Mouse (Mus musculus): Measurements from ENCODE around the gene Nt5dc3.

GRCm38 (mm10) chr10:86762384-86762730 is 16.4 kb upstream of the Nt5dc3 start:
- TF ChIP-seq CTCF (IDR thresholded peaks at IDR 0.05; ENCODE audit: control insufficient read depth, insufficient read depth, low read length), result no peak
- no peak for TF ChIP-seq POLR2A (IDR thresholded peaks at IDR 0.05; ENCODE audit: borderline replicate concordance, control insufficient read depth, low read depth, low read length)
